Mouse (Mus musculus) myocyte (in vitro differentiated cells): ENCODE measurements at regions not wholly inside any gene's neighbourhood (a gene's known extent, or its start where the extent isn't known, plus 50 kb on each side); places are given as distances from the start of the nearest gene placed in this dataset.

Experiments used
- CEBPB ChIP-seq: IDR thresholded peaks from 2 replicates; pipeline ENCODE4 v1.6.1; 2011; ENCODE audit warnings: mild to moderate bottlenecking, moderate library complexity; ENCODE audit not compliant: poor library complexity, insufficient read depth, severe bottlenecking
- E2F4 ChIP-seq: IDR thresholded peaks from one replicate; pipeline ENCODE4 v1.6.1; 2011; ENCODE audit warnings: mild to moderate bottlenecking, control low read depth, moderate library complexity; ENCODE audit not compliant: insufficient read depth
- MAX ChIP-seq: IDR thresholded peaks from one replicate; pipeline ENCODE4 v1.6.1; 2011; ENCODE audit warnings: low read depth, mild to moderate bottlenecking, control low read depth
- MYOD1 ChIP-seq, 3 experiments: IDR thresholded peaks; one replicate each; pipeline ENCODE4 v1.6.1; 2011; ENCODE audit warnings: control low read depth in 2 of 3, low read depth in 2 of 3, mild to moderate bottlenecking in 2 of 3, moderate library complexity in 1 of 3; ENCODE audit not compliant: insufficient read length in 2 of 3, control insufficient read depth in 1 of 3
- MYOG ChIP-seq, 3 experiments: IDR thresholded peaks; one replicate each; pipeline ENCODE4 v1.6.1; 2011; ENCODE audit warnings: control low read depth in 2 of 3, low read depth in 2 of 3, mild to moderate bottlenecking in 2 of 3; ENCODE audit not compliant: insufficient read length in 2 of 3, control insufficient read depth in 1 of 3, insufficient read depth in 1 of 3
- POLR2A ChIP-seq: IDR thresholded peaks from one replicate; pipeline ENCODE4 v1.6.1; 2011; ENCODE audit warnings: low read depth, mild to moderate bottlenecking, control low read depth, moderate library complexity; ENCODE audit not compliant: insufficient read length
- POLR2AphosphoS2 ChIP-seq: IDR thresholded peaks from one replicate; pipeline ENCODE4 v1.6.1; 2011; ENCODE audit warnings: low read depth, control low read depth; ENCODE audit not compliant: insufficient read length
- REST ChIP-seq: IDR thresholded peaks from one replicate; pipeline ENCODE4 v1.6.1; 2011; ENCODE audit warnings: mild to moderate bottlenecking, control low read depth, moderate library complexity; ENCODE audit not compliant: insufficient read depth, insufficient read length
- SRF ChIP-seq: IDR thresholded peaks from one replicate; pipeline ENCODE4 v1.6.1; 2011; ENCODE audit warnings: low read depth; ENCODE audit not compliant: control insufficient read depth, insufficient read length
- TCF12 ChIP-seq: IDR thresholded peaks from one replicate; pipeline ENCODE4 v1.6.1; 2011; ENCODE audit warnings: mild to moderate bottlenecking, control low read depth; ENCODE audit not compliant: poor library complexity, insufficient read depth, severe bottlenecking
- TCF3 ChIP-seq: IDR thresholded peaks from one replicate; pipeline ENCODE4 v1.6.1; 2011; ENCODE audit warnings: low read depth, control low read depth; ENCODE audit not compliant: insufficient read length
- USF1 ChIP-seq: IDR thresholded peaks from one replicate; pipeline ENCODE4 v1.6.1; 2011; ENCODE audit warnings: low read depth, mild to moderate bottlenecking, control low read depth, moderate library complexity

GRCm38 (mm10) chr6:81733527-81733926 is 189.9 kb upstream of the Gcfc2 start:
- no peak for TF ChIP-seq POLR2A
- TF ChIP-seq MYOG (IDR thresholded peaks at IDR 0.05; ENCODE audit: control insufficient read depth in 1 of 3, insufficient read depth in 1 of 3, insufficient read length in 2 of 3, low read depth in 2 of 3) = no peak
- TF ChIP-seq TCF12 = no peak
- TF ChIP-seq USF1 = no peak
- no peak for TF ChIP-seq E2F4
- TF ChIP-seq MAX = no peak
- no peak for TF ChIP-seq CEBPB
- no peak for TF ChIP-seq POLR2AphosphoS2
- TF ChIP-seq MYOD1 (IDR thresholded peaks at IDR 0.05; ENCODE audit: control insufficient read depth in 1 of 3, insufficient read length in 2 of 3, low read depth in 2 of 3) = no peak
- TF ChIP-seq REST = no peak
- no peak for TF ChIP-seq SRF
- no peak for TF ChIP-seq TCF3
